Comparison of ENCODE assay signal across 21 mouse cellular contexts in genomic region chr11:79031452-79031746, GRCm38 (mm10). TPM values are rescaled to one million over a fixed set of nuclear protein-coding genes. Genes with fewer than 3 reads are reported as not detected.
DNase-seq lines count a peak whose midpoint lies in the region; ATAC-seq lines count a peak whose summit lies in the region.
"Had no signal": no experiment of that assay in that cellular context is flagged by ENCODE, and none has a peak within 500 bp of the region (broad histone marks: within the 10 kb centered on the region; RNA-seq: fewer than 3 reads in every experiment).

No protein-coding gene starts in this region.

- peak; percentile 94 for DNase-seq in heart, adult 11 months
- no peak for DNase-seq in heart, postnatal 36 days
- no peak for DNase-seq in limb, embryonic 10.5 days (ENCODE audit: low spot score)
- peak; percentile 29 for DNase-seq in NIH3T3 (ENCODE audit: low read depth)
- DNase-seq: adrenal gland, adult 8-10 months; cerebellum, adult 2 months; cerebellum, postnatal 14 days; kidney, adult 2 months; lung, embryonic 14.5 days; lung, postnatal 14 days; thymus, postnatal 4 days had no signal

- WGBS in heart, embryonic 15.5 days = 63% methylated on average over 5 of the region's 5 CpGs
- 62% methylated on average over 5 of the region's 5 CpGs for WGBS in heart, embryonic 12.5 days
- WGBS in limb, embryonic 15.5 days = 64% methylated on average over 5 of the region's 5 CpGs
- WGBS in limb, embryonic 10.5 days = 76% methylated on average over 5 of the region's 5 CpGs

- no peak overlapping the region for H3K4me2 ChIP-seq in heart, embryonic 15.5 days
- no peak overlapping the region for H3K4me2 ChIP-seq in heart, embryonic 12.5 days
- no peak overlapping the region for H3K4me2 ChIP-seq in limb, embryonic 15.5 days
- H3K4me2 ChIP-seq: hindbrain, embryonic 15.5 days; liver, embryonic 15.5 days; lung, embryonic 14.5 days; midbrain, embryonic 12.5 days; neural tube, embryonic 13.5 days had no signal

- H3K9ac ChIP-seq in heart, embryonic 15.5 days = no peak overlapping the region
- no peak overlapping the region for H3K9ac ChIP-seq in heart, embryonic 12.5 days
- H3K9ac ChIP-seq in limb, embryonic 15.5 days = no peak overlapping the region
- H3K9ac ChIP-seq: hindbrain, embryonic 15.5 days; liver, embryonic 15.5 days; lung, embryonic 14.5 days; midbrain, embryonic 12.5 days; neural tube, embryonic 13.5 days had no signal

- ATAC-seq in heart, embryonic 15.5 days (replicated peaks; ENCODE audit: insufficient number of reproducible peaks, insufficient read depth, low FRiP score, low read depth) = no peak
- ATAC-seq in heart, embryonic 12.5 days (ENCODE audit: insufficient number of reproducible peaks, low FRiP score) = no peak
- ATAC-seq in limb, embryonic 15.5 days (ENCODE audit: insufficient number of reproducible peaks, low FRiP score, low TSS enrichment, low read depth) = no peak
- ATAC-seq: inflammation-experienced regulatory T-cells, adult 6 months had no signal

- H3K36me3 ChIP-seq in heart, embryonic 15.5 days = peaks cover 24% of the 10 kb centered on the region; the same call in 1 of the 2 replicates
- peaks cover 58% of the 10 kb centered on the region for H3K36me3 ChIP-seq in heart, embryonic 12.5 days
- H3K36me3 ChIP-seq in limb, embryonic 15.5 days = peaks cover 44% of the 10 kb centered on the region
- H3K36me3 ChIP-seq in limb, embryonic 10.5 days = 0 out of 2 replicates have a peak, but pooled peaks cover 4% of the 10 kb centered on the region

- intact Hi-C loops in heart, postnatal 36 days (cut with DNase I) = loop anchor here (2.0 to 5.0 kb wide), 6 partner anchors 39 to 366 kb away; partner anchors contain the start of genes Gm9964 and Ksr1

- H3K4me1 ChIP-seq in heart, embryonic 15.5 days (replicated peaks) = peaks cover 10% of the 10 kb centered on the region
- H3K4me1 ChIP-seq in heart, embryonic 12.5 days (replicated peaks) = peaks cover 9% of the 10 kb centered on the region
- H3K4me1 ChIP-seq in limb, embryonic 15.5 days = peaks cover 16% of the 10 kb centered on the region
- H3K4me1 ChIP-seq in limb, embryonic 10.5 days = peaks cover 13% of the 10 kb centered on the region

- H3K9me3 ChIP-seq in heart, embryonic 15.5 days (replicated peaks) = no peaks in the 10 kb centered on the region
- H3K9me3 ChIP-seq in heart, embryonic 12.5 days (replicated peaks) = no peaks in the 10 kb centered on the region
- no peaks in the 10 kb centered on the region for H3K9me3 ChIP-seq in limb, embryonic 15.5 days
- H3K9me3 ChIP-seq in limb, embryonic 10.5 days (replicated peaks) = no peaks in the 10 kb centered on the region
- H3K9me3 ChIP-seq: hindbrain, embryonic 15.5 days; liver, embryonic 15.5 days; midbrain, embryonic 12.5 days; neural tube, embryonic 13.5 days had no signal

- H3K27ac ChIP-seq in heart, embryonic 15.5 days = peak overlapping the region; percentile 26; the same call in 1 of the 2 replicates
- no peak overlapping the region for H3K27ac ChIP-seq in heart, embryonic 12.5 days (ENCODE audit: poor library complexity, severe bottlenecking)
- peak overlapping the region; percentile 30; the same call in 1 of the 2 replicates for H3K27ac ChIP-seq in limb, embryonic 15.5 days
- H3K27ac ChIP-seq in limb, embryonic 10.5 days = no peak overlapping the region
- H3K27ac ChIP-seq: kidney, postnatal 0 days; liver, embryonic 15.5 days; midbrain, embryonic 12.5 days; neural tube, embryonic 13.5 days had no signal

- no peak overlapping the region for H3K4me3 ChIP-seq in heart, embryonic 15.5 days
- H3K4me3 ChIP-seq in heart, embryonic 12.5 days = no peak overlapping the region
- H3K4me3 ChIP-seq in limb, embryonic 15.5 days = no peak overlapping the region
- H3K4me3 ChIP-seq in limb, embryonic 10.5 days = no peak overlapping the region
- H3K4me3 ChIP-seq: erythroblast, embryonic 14.5 days; hindbrain, embryonic 15.5 days; liver, embryonic 15.5 days; midbrain, embryonic 12.5 days; neural tube, embryonic 13.5 days had no signal

- H3K27me3 ChIP-seq in heart, embryonic 15.5 days = no peaks in the 10 kb centered on the region
- H3K27me3 ChIP-seq in heart, embryonic 12.5 days (replicated peaks) = no peaks in the 10 kb centered on the region
- H3K27me3 ChIP-seq in limb, embryonic 15.5 days = no peaks in the 10 kb centered on the region
- no peaks in the 10 kb centered on the region for H3K27me3 ChIP-seq in limb, embryonic 10.5 days (ENCODE audit: low read depth, poor library complexity, severe bottlenecking)
- H3K27me3 ChIP-seq: hindbrain, embryonic 15.5 days; liver, embryonic 15.5 days; midbrain, embryonic 12.5 days; neural tube, embryonic 13.5 days had no signal

RNA-seq across cellular contexts. Expression of gene Lgals9, which starts 46.7 kb away (rescaled TPM):
- total RNA-seq in heart, postnatal 36 days (2021) = 10 to 100 TPM; 24.7 to 32.5 TPM
- polyA plus RNA-seq in heart, embryonic 15.5 days (2015; fragmentation: Nextera tagmentation; extraction: Ambion mirVana) = 54.4 and 86.9 TPM in 2 replicates
- polyA plus RNA-seq in heart, embryonic 12.5 days (2016; fragmentation: Nextera tagmentation; extraction: Ambion mirVana) = 53.7 and 53.8 TPM in 2 replicates
- 45.9 and 51.0 TPM in 2 replicates for polyA plus RNA-seq in limb, embryonic 15.5 days (2015; fragmentation: Nextera tagmentation; extraction: Ambion mirVana)
- 1.0 and 1.8 TPM in 2 replicates for polyA plus RNA-seq in limb, embryonic 10.5 days (2016; fragmentation: Nextera tagmentation; extraction: Ambion mirVana)

Comparison
In these comparisons a context has a peak if more than half of its experiments do, and no peak if none do; other contexts are left out.
1. DNase-seq: peak in heart, adult 11 months (single experiment) and NIH3T3 (single experiment); none in heart, postnatal 36 days (0 of 2) and limb, embryonic 10.5 days (single experiment).
2. H3K27ac ChIP-seq: peak in heart, embryonic 15.5 days (single experiment) and limb, embryonic 15.5 days (single experiment); none in heart, embryonic 12.5 days (single experiment) and limb, embryonic 10.5 days (single experiment).
3. RNA of gene Lgals9, which starts 46.7 kb away (polyA plus RNA-seq): 54.4 to 86.9 TPM in heart, embryonic 15.5 days, 53.7 to 53.8 TPM in heart, embryonic 12.5 days and 45.9 to 51.0 TPM in limb, embryonic 15.5 days; 1.0 to 1.8 TPM in limb, embryonic 10.5 days; every median in the first group is over 10 times any median in the second.